Mouse (Mus musculus) R1 (cell line): ENCODE measurements at regions not wholly inside any gene's neighbourhood (a gene's known extent, or its start where the extent isn't known, plus 50 kb on each side); places are given as distances from the start of the nearest gene placed in this dataset.

Experiments
- DNase-seq: peaks from one replicate; pipeline ENCODE4 v3.0.0-alpha.2; 2018; ENCODE audit warnings: low read depth, low spot score

DNA sequence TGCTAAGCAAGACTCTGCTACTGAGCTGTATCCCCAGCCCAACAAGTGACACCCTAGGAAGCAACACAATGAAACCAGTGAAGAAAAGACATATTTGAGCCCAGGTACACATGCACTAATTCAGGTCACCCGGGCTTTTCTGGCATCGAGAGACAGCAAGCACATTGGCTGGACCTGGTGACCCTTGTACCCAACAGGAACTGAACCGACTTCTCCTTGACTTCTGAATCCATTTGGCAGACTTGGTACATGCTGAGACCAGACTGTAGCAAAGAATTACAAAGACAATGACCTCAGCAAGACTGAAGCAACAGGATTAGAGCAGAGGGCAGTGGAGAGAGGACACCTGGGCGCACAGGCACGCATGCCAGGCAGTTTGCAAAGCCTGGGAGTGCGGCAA is 79.1 kb downstream of the Sema4f start:
- DNase-seq: no peak

DNA sequence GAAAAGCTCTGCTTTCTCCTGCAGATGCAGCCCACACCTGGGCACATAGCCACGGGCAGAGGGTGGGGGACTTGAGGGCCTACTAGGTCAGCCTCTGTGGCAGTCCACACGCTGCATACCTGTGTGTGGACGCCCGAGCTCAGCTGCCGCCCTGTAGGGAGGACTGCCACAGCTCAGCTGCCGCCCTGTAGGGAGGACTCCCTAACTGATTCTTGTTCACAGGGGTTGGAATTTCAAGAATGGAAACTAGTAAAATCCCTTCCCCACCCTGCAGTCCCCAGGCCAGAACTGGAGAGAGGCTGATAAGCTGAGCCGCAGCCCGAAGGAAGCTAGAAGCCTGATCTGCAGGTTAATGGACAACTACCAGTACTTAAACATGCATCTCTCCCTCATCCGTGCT is 82.0 kb upstream of the Hk2 start:
- DNase-seq: peak; percentile 69

DNA sequence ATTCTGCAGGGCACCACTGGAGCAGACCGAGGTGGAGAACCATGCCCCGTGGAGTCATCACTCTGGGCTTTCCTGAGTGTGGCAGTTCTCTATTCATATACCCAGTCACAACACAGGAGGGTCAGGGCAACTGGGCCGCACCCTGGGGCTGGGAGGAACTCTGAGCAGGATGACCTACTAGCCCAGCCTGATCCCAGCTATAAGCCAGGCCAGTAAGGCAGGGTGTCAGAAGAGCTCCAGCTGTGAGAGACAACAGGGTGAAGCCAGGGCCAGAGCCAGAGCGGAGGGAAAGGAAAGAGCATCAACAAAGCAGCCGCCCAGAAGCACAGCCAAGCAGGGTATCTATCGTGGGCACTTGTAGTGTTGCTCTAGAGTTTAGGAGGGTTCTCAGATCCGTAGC is 81.1 kb upstream of the Hk2 start:
- DNase-seq: peak; percentile 13

DNA sequence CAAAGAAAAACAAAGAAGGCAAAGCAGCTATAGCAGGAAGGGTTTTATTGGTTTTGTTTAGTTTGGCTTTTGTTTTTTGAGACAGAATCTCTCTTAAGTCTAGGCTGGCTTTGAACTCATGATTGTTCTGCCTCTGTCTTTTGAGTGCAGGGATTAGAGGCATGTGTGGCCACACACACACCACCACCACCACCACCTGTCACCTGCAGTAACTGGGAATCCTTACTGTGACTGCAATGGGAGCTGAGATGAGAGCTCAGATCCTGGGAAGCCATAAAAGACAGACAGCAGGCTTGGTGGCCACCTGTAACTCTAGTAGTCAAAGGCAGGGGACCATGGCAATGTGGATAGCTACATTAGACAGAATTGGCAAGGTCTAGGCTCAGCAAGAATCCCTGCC is 80.5 kb upstream of the Hk2 start:
- DNase-seq: no peak

DNA sequence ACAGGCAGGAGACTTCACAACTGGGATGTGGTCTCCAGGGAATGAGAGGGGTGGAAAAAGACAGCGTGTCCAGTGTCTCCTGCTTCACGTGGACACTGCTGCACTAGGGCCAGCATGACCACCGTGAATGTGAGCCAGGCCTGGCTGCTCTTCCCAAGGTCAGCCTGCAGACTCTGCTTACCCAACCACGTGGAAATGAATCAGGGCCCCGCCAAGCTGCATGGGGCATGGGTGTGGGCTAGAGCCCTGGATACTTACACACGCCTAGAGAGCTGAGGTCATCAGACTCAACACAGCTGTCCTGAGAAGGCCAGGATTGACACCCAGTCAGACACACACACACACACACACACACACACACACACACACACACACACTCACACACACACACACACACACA is 80.1 kb upstream of the Hk2 start:
- DNase-seq: no peak

DNA sequence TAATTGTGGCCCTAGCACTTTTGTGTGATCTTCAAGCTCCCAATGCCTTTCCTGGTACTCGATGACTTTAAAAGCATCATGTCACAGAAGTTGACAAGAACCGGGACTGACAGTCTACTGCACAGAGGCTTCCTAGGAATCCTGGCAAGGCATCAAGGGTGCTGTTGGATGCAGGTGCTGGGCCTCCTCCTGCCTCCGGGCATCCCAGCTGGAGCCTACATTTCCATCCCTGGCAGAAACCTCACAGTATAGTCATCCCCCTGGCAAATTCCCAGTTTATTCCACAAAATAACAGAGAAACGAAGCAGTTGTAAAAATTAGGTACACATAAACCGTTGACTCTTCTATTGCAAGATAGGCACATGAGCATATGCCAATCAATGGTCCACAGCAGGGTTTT is 78.8 kb upstream of the Hk2 start:
- no peak for DNase-seq

DNA sequence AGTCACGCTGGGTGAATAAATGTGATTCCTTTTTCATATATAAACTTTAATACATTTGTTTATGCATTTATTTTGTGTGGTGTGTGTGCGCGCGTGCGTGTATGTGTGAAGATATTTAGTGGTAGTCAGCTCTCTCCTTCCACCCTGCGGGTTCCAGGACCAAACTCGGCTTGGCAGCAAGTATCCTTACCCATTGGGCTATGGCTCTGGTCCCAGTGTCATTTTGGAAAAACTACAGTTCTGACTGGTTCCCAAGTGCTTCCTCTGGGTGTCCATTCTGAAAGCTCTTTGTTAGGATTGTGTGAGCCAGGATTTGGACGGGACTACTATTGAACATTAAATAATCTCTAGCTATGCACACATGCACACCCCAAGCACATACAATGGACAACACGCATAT is 76.3 kb upstream of the Hk2 start:
- no peak for DNase-seq

DNA sequence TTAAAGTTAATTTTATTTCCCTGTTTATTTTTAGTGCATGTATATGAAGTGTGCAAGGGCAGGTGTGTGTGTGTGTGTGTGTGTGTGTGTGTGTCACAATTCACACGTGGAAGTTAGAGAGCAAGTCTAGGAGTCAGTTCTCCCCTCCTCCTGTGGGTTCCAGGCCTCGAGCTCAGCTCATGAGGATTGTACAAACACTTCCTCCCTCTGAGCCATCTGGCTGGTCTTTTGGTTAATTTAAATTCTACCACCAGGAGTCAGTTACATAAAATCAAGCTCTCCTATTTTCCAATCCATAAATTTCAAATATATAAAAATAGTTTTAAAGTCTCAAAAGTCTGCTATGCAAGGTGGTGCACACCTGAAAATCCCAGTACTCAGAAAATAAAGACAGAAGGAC is 73.3 kb upstream of the Hk2 start:
- no peak for DNase-seq

DNA sequence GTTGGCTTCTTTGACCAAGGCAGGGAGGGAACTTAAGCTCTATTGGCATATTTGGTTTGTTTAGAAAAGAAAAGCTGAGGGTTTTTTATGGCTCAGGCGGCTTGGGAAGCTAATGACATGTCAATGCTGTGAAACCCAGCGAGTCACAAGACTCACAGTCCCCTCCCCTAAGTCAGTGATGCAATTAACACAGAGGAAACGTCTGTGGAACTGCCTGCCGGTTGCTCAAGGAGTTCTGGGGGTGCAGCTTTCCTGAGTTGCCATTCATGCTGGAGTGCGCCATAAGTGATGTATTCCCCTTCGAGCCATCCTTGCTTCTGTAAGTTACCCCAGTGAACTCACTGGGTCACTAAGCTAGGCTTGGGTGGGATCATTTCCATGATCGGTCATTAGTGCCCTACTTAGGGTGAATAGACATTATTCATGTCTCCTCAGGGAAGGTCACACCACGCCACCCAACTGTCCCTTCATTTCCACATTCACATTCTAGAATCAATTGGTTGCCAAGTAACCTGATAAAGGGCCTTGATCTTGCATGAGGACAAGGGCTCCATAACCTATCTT is 72.4 kb upstream of the Hk2 start:
- DNase-seq: peak; percentile 24

DNA sequence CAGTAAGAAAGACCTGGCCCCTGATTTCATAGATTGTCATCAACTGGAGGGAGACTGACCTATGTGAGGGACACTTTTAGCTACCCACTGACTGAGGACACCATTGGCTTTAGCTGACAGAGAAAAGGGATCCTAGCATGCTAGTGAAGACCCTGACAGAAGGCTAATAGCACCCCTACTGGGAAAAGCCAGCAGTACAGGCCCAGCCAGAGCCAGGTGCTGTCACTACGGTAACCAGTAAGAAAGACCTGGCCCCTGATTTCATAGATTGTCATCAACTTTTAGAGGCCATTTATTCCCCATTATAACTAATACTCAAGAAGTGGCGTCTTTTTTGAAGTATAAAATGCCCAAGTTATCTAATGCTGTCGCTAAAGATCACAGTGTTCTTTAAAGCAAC is 70.2 kb upstream of the Hk2 start:
- DNase-seq: peak; percentile 60

DNA sequence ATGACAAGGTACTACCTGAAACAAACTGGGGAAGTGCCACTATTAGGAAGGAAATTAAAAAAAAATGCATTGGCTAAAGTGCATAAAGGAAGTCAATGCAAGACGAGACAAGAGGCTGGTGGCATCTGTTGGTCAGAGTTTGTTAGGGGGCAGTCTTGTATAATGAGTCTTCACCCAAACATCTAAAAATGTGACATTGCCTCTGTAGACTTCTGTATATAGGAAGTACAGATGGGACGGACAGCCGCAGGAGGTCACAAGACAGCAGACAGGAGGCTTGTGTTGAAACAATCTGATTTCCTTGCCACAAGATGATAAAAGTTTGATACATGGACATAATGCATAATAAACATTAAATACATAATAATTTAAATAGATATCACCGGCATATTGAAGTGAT is 69.6 kb upstream of the Hk2 start:
- no peak for DNase-seq

DNA sequence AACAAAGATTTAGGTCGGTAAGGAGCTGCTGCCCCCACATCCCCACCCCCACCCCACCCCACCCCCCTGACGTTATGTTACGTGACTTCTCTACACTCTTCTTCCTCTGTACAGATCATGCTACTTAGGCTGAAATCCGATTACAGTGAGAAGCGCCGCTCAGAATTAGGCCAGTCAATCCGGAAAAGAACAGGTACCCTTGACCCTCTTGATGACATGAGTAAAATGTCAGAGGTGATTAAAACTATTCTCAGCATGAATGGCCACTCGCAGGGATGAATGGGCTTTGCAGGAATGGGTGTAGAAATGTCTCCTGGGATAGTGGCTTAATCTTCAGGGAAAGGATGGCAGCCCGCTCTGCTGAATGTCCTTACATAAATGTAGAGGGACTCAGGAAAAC is 63.0 kb upstream of the Hk2 start:
- no peak for DNase-seq

DNA sequence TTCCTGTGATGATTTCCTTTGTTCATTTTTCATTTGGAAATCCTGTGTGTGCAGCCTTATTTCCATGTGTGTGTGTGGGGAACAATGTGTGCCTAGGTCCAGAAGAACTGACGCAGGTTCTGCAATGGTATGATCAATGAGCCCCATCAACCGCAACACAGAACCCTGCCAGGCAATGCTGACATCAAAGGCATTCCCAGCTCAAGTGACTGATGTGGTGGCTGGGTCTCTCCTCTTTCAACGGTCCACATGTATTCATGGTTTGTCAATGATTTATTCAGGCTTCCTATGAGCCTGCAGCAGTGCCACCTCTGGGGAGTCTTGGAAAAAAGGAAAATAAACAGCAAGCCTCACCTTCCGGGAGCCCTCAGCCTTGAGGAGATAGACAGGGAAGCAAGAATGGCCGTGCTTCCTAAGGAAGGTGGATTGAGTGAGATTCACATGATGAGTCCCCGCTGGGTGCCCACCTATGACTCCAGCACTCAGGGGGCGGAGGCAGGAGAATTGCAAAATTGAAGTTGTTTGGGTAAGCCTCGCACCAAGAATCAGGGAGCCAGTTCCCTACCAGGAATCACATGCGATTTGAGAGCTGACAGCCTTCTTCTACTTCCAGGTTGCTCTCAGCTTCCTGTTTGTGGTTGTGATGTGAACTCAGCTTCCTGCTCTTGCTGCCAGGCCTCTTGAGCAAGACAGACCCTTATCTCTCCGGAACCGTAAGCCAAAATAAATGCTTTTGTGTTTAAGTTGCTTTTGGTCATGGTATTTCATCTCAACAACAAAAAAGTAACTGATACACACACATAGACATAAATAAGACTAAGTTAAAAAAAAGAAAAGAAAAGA is 61.2 kb upstream of the Hk2 start:
- no peak for DNase-seq

DNA sequence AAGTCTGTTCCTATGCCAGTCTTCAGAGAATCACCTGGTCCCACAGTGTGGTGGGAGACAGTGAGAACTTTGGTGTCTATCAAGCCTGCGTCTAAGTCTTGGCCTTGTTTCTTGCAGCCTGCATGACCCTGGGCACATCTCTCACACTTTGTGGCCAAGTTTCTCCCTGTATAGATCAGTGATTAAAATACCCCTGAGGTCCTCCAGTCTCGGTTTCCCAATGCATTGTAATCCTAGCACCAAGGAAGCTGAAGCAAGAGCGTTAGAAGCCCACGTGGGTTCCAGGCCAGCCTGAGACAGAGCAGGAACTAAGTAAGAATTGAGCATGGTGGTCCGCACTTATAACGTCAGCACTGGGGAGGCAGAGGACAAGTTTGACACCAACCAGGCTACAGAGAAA is 59.6 kb upstream of the Hk2 start:
- DNase-seq: no peak

DNA sequence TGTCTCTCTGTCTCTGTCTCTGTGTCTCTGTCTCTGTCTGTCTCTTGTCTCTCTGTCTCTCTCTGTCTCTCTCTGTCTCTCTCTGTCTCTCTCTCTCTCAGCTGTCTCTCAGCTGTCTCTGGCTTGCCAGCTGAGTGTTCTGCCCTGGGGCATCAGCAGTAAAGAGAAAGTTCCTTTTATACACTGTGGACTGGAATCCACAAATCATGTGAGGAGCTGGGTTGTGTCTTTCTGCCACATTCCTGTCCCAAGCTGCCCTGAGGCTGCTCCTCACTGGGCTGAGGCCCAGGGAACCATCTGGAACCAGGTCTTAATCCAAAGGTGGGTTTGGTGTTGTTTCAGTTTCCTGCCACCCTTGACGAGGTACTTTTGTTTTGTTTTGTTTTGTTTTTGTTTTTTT is 57.0 kb upstream of the Hk2 start:
- no peak for DNase-seq

DNA sequence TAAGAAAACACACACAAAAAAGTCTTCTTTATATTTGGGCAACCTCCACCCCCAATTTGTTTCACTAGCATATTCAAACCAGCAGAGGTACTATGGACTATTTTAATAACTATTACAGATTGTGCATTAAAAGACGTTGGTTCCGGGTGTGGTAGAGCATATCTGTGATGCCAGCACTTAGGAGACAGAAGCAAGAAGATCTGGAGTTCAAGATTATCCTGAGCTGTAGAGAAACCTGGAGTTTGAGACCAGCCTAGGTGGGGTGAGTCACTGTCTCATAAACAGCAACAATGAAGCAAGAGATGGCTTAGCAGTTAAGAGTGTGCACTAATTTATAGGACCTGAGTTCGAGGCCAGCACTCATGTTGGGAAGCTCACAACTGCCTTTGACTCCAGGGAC is 50.4 kb upstream of the Hk2 start:
- no peak for DNase-seq

DNA sequence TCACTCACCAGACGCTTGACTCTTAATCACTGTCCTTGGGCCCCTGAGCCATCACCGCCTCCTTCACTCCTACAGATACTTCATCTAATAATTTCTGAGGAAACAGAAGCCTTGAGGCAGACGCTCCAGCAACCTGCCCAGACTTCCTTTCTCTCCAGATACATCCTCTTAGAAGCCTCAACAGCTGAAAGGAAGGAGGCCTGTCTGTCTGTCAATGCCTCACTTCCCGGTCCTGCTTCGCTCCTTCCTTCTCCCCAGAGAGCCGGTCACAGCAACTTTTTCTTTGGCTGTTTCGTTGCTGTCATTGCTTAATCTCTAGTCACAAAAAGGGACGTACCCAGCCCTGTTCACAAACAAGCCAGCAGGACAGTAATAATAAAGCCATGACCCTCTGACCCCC is 50.0 kb upstream of the Hk2 start:
- DNase-seq: no peak
